In genomic region chr4:121197856-121198255, GRCm38 (mm10) we compare ENCODE assay signal across 13 mouse cellular contexts.
"Had no signal": no experiment of that assay in that cellular context is flagged by ENCODE, and none has a peak within 500 bp of the region (broad histone marks: within the 10 kb centered on the region; RNA-seq: fewer than 3 reads in every experiment).

No protein-coding gene starts in this region.

- H3K36me3 ChIP-seq: lung, embryonic 15.5 days; midbrain, embryonic 12.5 days had no signal

- H3K4me1 ChIP-seq: limb, embryonic 15.5 days; lung, embryonic 15.5 days; midbrain, embryonic 12.5 days had no signal

- H3K4me3 ChIP-seq: limb, embryonic 15.5 days; liver, embryonic 12.5 days; lung, embryonic 15.5 days; midbrain, embryonic 12.5 days; neural tube, embryonic 13.5 days had no signal

- H3K27ac ChIP-seq: limb, embryonic 15.5 days; liver, embryonic 12.5 days; lung, embryonic 15.5 days; midbrain, embryonic 12.5 days; neural tube, embryonic 13.5 days had no signal

- DNase-seq: kidney, adult 11 months; kidney, adult 9 months; kidney, postnatal 10 days; left cerebral cortex, postnatal 4 days; lung, postnatal 14 days; right cerebral cortex, adult 18-20 months; right cerebral cortex, postnatal 25 days; thymus, adult 2 months had no signal

- H3K27me3 ChIP-seq: limb, embryonic 15.5 days; liver, embryonic 12.5 days; lung, embryonic 15.5 days; midbrain, embryonic 12.5 days; neural tube, embryonic 13.5 days had no signal

- H3K9me3 ChIP-seq: limb, embryonic 15.5 days; liver, embryonic 12.5 days; lung, embryonic 15.5 days; midbrain, embryonic 12.5 days; neural tube, embryonic 13.5 days had no signal
